Comparison of ENCODE assay signal across 10 mouse cellular contexts in genomic region chr12:71544401-71545159, GRCm38 (mm10).
A peak's percentile ranks its signal among the peaks of the same experiment; 100 is the strongest.
DNase-seq lines count a peak whose midpoint lies in the region; ATAC-seq and TF ChIP-seq lines count a peak whose summit lies in the region.
"Had no signal": no experiment of that assay in that cellular context is flagged by ENCODE, and none has a peak within 500 bp of the region (broad histone marks: within the 10 kb centered on the region; RNA-seq: fewer than 3 reads in every experiment).

No protein-coding gene starts in this region.

- intact Hi-C loops in left cerebral cortex, postnatal 14 days (cut with DNase I): no loop called here

- no peaks in the 10 kb centered on the region for H3K27me3 ChIP-seq in intestine, embryonic 14.5 days (replicated peaks; ENCODE audit: control insufficient read depth, insufficient read depth, low read length)
- H3K27me3 ChIP-seq in intestine, postnatal 0 days (replicated peaks; ENCODE audit: control insufficient read depth, insufficient read depth, low read length): no peaks in the 10 kb centered on the region
- H3K27me3 ChIP-seq in kidney, embryonic 15.5 days: no peaks in the 10 kb centered on the region
- H3K27me3 ChIP-seq: liver, embryonic 15.5 days had no signal

- peak overlapping the region; percentile 43; the same call in 1 of the 2 replicates for H3K27ac ChIP-seq in intestine, embryonic 14.5 days (ENCODE audit: low read depth)
- no peak overlapping the region for H3K27ac ChIP-seq in intestine, postnatal 0 days (ENCODE audit: low read depth, low read length)
- H3K27ac ChIP-seq in kidney, embryonic 15.5 days: no peak overlapping the region
- H3K27ac ChIP-seq: liver, embryonic 15.5 days had no signal

- H3K36me3 ChIP-seq in intestine, embryonic 14.5 days (ENCODE audit: control insufficient read depth, insufficient read depth, low read length): no peaks in the 10 kb centered on the region
- H3K36me3 ChIP-seq in intestine, postnatal 0 days (ENCODE audit: control insufficient read depth, insufficient read depth): no peaks in the 10 kb centered on the region
- H3K36me3 ChIP-seq in kidney, embryonic 15.5 days: no peaks in the 10 kb centered on the region
- H3K36me3 ChIP-seq: liver, embryonic 15.5 days had no signal

- 21% methylated on average over 8 of the region's 8 CpGs for WGBS in intestine, embryonic 14.5 days
- WGBS in intestine, postnatal 0 days: 46% methylated on average over 8 of the region's 8 CpGs
- WGBS in kidney, embryonic 15.5 days: 54% methylated on average over 8 of the region's 8 CpGs

- DNase-seq in intestine, embryonic 14.5 days (ENCODE audit: low spot score): no peak
- peak; percentile 9 for DNase-seq in MN1 (ENCODE audit: low spot score)
- DNase-seq in cerebellum, postnatal 36 days: peak; percentile 11 to 26
- DNase-seq in left cerebral cortex, postnatal 14 days (ENCODE audit: low spot score in 2 of 2): peak; percentile 63 to 85
- no peak for DNase-seq in kidney, postnatal 4 days
- no peak for DNase-seq in lung, adult 18-20 months

- no peak overlapping the region for H3K9ac ChIP-seq in intestine, embryonic 14.5 days (ENCODE audit: low read length)
- no peak overlapping the region for H3K9ac ChIP-seq in intestine, postnatal 0 days (ENCODE audit: low read depth, low read length)
- H3K9ac ChIP-seq in kidney, embryonic 15.5 days: no peak overlapping the region
- H3K9ac ChIP-seq: liver, embryonic 15.5 days had no signal

- no peak for TF ChIP-seq CTCF in intestine, postnatal 0 days (IDR thresholded peaks at IDR 0.05; ENCODE audit: low read depth)

- H3K4me2 ChIP-seq in intestine, embryonic 14.5 days (ENCODE audit: low read length): no peak overlapping the region
- no peak overlapping the region for H3K4me2 ChIP-seq in intestine, postnatal 0 days (replicated peaks; ENCODE audit: low read depth)
- no peak overlapping the region for H3K4me2 ChIP-seq in kidney, embryonic 15.5 days
- H3K4me2 ChIP-seq: liver, embryonic 15.5 days had no signal

- H3K9me3 ChIP-seq in intestine, embryonic 14.5 days (ENCODE audit: control insufficient read depth, low read length): no peaks in the 10 kb centered on the region
- H3K9me3 ChIP-seq in intestine, postnatal 0 days (ENCODE audit: control insufficient read depth): no peaks in the 10 kb centered on the region
- no peaks in the 10 kb centered on the region for H3K9me3 ChIP-seq in kidney, embryonic 15.5 days (replicated peaks)
- H3K9me3 ChIP-seq: liver, embryonic 15.5 days had no signal

- no peak overlapping the region for H3K4me3 ChIP-seq in intestine, embryonic 14.5 days (ENCODE audit: low read depth, low read length)
- no peak overlapping the region for H3K4me3 ChIP-seq in intestine, postnatal 0 days (ENCODE audit: low read depth, low read length)
- no peak overlapping the region for H3K4me3 ChIP-seq in kidney, embryonic 15.5 days (replicated peaks)
- H3K4me3 ChIP-seq: liver, embryonic 15.5 days had no signal

- H3K4me1 ChIP-seq in intestine, embryonic 14.5 days (replicated peaks; ENCODE audit: control insufficient read depth, insufficient read depth, low read length): peaks cover 26% of the 10 kb centered on the region
- no peaks in the 10 kb centered on the region for H3K4me1 ChIP-seq in intestine, postnatal 0 days (replicated peaks; ENCODE audit: control insufficient read depth, insufficient read depth, low read length)
- H3K4me1 ChIP-seq in kidney, embryonic 15.5 days: peaks cover 19% of the 10 kb centered on the region; the same call in 1 of the 2 replicates
- H3K4me1 ChIP-seq: liver, embryonic 15.5 days had no signal

- ATAC-seq in intestine, embryonic 14.5 days (replicated peaks; ENCODE audit: low FRiP score, low TSS enrichment, low read depth): 0 out of 2 replicates have a peak, but pooled peaks have one; percentile 40
- ATAC-seq in intestine, postnatal 0 days: no peak
- no peak for ATAC-seq in kidney, embryonic 15.5 days (replicated peaks; ENCODE audit: low FRiP score)
- ATAC-seq: activated CD4-positive, CD25-positive, alpha-beta regulatory T cell, adult 4 months had no signal

Comparison
In these comparisons a context has a peak if more than half of its experiments do, and no peak if none do; other contexts are left out.
1. DNase-seq: peak in MN1 (single experiment), cerebellum, postnatal 36 days (2 of 2) and left cerebral cortex, postnatal 14 days (2 of 2); none in intestine, embryonic 14.5 days (single experiment), kidney, postnatal 4 days (0 of 2) and lung, adult 18-20 months (0 of 2).